Mouse (Mus musculus): ENCODE data around the gene Nfatc4.

The Nfatc4 gene

GRCm38 (mm10) chr14:55820576-55820975 is 2.4 kb upstream of the Nfatc4 start:
- no peak for DNase-seq (ENCODE audit: extremely low read depth, low read depth, low spot score)

GRCm38 (mm10) chr14:55822435-55822990 is 431 bp upstream of the Nfatc4 start:
- no peak for DNase-seq (ENCODE audit: extremely low read depth, low read depth, low spot score)

- no peak for DNase-seq (ENCODE audit: extremely low read depth, low read depth, low spot score)
These were observed 1.1 kb downstream of the Nfatc4 start for GRCm38 (mm10) chr14:55824001-55824480.

GRCm38 (mm10) chr14:55824481-55825215 is 1.7 kb downstream of the Nfatc4 start:
- DNase-seq (ENCODE audit: extremely low read depth, low read depth, low spot score), result no peak

DNA sequence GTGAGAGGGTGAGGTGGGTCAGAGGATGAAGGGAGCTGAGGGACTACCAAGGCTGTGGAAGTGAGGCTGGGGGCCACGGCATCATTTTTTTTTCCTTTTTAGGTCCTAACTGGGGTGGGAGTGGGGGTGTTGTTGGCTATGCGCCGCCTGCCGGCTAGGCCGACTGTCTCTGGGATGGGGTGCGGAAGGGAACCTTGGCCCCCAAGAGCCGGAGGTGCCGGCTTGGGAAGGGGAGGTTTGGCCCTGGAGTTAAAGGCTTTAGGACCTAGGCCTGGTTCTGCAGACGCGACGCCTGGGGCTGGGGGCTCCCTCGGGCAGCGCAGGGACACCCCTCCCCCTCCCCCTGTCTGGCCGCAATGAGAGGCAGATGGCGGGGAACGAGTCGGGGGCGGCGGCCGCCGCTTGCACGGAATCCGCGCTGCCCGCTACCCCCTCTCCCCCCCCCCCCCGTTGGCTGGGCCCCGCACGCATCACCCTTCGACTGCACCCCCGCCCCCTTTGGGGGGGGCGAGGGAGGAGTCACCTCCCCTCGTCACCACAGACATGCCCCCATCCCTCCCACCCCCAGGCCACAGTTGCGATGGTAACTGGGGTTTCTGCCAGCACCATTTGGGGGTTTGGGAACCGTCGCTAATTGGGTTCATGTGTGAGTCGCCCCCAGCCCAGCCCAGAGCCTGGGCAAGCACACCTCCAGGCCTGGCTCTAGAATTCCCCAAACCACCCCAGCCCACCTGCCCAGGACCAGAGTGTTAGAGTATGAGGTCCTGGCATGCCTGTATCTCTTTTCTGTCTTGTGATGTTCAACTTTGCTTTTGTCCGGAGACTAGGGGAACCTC is 2.5 kb downstream of the Nfatc4 start:
- no peak for DNase-seq (ENCODE audit: extremely low read depth, low read depth, low spot score)

- DNase-seq (ENCODE audit: extremely low read depth, low read depth, low spot score), result no peak
These were observed 3.2 kb downstream of the Nfatc4 start for GRCm38 (mm10) chr14:55826142-55826541.

- no peak for DNase-seq (ENCODE audit: extremely low read depth, low read depth, low spot score)
These were observed 3.8 kb downstream of the Nfatc4 start for GRCm38 (mm10) chr14:55826551-55827340.

DNA sequence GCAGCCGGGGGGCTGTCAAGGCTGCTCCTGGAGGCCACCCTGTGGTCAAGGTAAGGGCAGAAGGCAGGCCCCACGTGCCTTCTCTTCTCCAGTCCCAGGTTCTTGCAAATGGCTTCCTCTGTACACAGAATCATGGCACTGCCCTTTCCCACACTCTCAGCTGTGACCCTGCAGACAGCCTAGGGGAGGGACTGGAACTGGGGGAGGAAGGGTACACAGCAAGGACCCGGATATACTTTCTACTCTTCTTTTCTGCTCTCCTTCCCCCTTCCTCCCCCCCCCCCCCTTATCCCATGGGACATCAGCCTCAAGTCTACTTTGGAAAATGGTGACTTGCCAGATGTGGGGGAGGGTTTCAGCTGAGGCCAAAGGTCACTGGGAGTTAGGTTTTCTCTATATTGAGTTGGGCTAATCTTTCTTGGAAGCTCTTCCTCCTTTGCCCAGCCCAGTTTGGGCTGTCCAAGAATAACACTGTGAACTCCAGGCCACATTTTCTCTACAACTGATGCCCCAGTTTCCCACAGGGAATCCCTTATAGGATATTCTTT is 5.8 kb downstream of the Nfatc4 start:
- no peak for DNase-seq (ENCODE audit: extremely low read depth, low read depth, low spot score)

- DNase-seq (ENCODE audit: extremely low read depth, low read depth, low spot score), result no peak
These were observed 6.9 kb downstream of the Nfatc4 start for GRCm38 (mm10) chr14:55829854-55830253.

GRCm38 (mm10) chr14:55830331-55830730 is 7.4 kb downstream of the Nfatc4 start:
- DNase-seq (ENCODE audit: extremely low read depth, low read depth, low spot score), result no peak

GRCm38 (mm10) chr14:55833126-55833525 is 10.2 kb downstream of the Nfatc4 start:
- no peak for DNase-seq (ENCODE audit: extremely low read depth, low read depth, low spot score)

- DNase-seq (ENCODE audit: extremely low read depth, low read depth, low spot score), result no peak
These were observed 12.0 kb downstream of the Nfatc4 start for GRCm38 (mm10) chr14:55834808-55835533.

DNA sequence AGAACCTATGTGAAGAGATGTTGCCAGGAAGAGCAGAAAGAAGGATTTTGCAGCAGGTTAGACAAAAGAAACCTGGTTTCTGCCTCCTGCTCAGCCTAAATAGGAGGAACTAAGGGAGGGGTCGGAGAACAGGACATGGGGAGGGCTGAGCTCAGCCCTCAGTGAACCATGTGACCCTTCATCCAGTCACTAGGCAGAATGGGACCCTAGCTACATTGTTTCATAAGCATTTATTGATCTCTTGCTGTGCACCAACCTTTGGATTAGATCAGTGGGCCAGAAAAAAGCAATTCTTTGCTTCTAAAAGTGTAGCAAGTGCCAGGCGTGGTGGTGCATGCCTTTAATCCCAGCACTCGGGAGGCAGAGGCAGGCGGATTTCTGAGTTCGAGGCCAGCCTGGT is 15.4 kb downstream of the Nfatc4 start:
- DNase-seq (ENCODE audit: extremely low read depth, low read depth, low spot score), result no peak

DNA sequence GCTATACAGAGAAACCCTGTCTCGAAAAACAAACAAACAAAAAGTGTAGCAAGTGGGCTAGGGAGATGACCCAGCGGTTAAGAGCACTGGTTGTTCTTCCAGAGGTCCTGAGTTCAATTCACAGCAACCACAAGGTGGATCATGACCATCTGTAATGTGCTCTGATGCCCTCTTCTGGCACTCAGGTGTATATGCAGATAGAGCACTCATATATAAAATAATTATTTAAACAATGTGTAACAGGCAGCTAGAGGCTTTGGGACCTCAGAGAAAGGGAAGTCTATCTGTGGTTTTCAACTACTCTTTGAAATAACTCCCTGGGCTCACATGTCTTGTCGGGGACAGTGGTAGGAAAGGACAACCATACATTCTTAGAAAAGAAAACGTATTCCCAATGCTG is 15.8 kb downstream of the Nfatc4 start:
- DNase-seq (ENCODE audit: extremely low read depth, low read depth, low spot score), result no peak

DNA sequence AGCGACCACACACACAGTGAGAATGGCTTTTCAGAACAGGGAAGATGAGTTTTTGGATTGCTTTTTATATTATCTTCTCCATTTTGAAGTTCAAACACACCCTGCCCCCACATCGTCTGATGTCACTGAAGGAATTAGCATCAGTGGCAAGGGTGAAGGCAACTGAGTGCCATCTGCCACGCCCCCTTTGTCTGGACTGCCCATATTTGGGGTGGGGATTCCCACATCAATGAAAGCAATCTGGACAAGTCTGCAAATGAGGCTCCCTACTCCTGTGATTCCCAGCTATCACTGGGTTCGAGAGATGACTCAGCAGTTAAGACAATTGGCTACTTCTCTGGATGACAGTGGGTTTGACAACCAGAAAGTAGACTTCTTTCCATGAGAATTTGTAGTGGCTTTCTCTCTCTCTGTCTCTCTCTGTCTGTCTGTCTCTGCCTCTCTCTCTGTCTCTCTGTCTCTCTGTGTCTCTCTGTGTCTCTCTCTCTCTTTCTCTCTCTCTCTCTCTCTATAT is 18.0 kb downstream of the Nfatc4 start:
- DNase-seq (ENCODE audit: extremely low read depth, low read depth, low spot score), result no peak

DNA sequence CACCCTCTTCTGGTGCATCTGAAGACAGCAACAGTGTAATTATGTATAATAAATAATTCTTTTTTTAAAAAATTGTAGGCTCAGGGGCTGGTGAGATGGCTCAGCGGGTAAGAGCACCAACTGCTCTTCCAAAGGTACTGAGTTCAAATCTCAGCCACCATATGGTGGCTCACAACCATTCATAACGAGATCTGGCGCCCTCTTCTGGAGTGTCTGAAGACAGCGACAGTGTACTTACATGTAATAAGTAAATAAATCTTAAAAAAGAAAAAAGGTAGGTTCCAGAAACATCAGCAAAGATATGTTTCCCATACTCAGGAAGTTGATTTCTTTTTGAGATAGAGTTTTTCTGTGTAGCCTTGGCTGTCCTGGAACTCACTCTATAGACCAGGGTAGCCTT is 19.9 kb downstream of the Nfatc4 start:
- DNase-seq (ENCODE audit: extremely low read depth, low read depth, low spot score), result no peak

- no peak for DNase-seq (ENCODE audit: extremely low read depth, low read depth, low spot score)
These were observed 22.8 kb downstream of the Nfatc4 start for GRCm38 (mm10) chr14:55845506-55846294.

DNA sequence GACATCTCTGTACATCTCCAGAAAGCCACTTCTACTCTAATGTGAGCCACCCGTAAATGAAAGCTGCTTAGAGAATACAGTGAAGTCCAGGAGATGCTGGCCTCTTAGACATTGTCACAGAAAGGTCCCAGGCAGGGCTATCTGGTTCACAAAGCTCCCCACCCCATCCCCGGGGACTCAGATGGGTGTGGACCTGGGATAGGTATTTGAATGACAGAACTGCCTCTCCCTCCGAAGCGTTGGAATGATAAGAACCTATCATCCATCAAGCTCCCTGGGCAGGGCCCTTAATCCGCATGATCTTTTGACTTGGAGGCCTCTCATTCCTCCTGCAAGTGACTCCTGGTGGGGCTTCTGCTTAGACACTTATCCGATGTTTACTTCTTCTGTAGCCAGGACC is 27.9 kb downstream of the Nfatc4 start:
- no peak for DNase-seq (ENCODE audit: extremely low read depth, low read depth, low spot score)
